Mouse (Mus musculus): ENCODE measurements around the gene Men1. TPM values are rescaled to one million over a fixed set of nuclear protein-coding genes. Genes with fewer than 3 reads are reported as not detected.
A peak's percentile ranks its signal among the peaks of the same experiment; 100 is the strongest.

The Men1 gene
- polyA plus RNA-seq, 1 experiment, result 38.5 TPM

DNA sequence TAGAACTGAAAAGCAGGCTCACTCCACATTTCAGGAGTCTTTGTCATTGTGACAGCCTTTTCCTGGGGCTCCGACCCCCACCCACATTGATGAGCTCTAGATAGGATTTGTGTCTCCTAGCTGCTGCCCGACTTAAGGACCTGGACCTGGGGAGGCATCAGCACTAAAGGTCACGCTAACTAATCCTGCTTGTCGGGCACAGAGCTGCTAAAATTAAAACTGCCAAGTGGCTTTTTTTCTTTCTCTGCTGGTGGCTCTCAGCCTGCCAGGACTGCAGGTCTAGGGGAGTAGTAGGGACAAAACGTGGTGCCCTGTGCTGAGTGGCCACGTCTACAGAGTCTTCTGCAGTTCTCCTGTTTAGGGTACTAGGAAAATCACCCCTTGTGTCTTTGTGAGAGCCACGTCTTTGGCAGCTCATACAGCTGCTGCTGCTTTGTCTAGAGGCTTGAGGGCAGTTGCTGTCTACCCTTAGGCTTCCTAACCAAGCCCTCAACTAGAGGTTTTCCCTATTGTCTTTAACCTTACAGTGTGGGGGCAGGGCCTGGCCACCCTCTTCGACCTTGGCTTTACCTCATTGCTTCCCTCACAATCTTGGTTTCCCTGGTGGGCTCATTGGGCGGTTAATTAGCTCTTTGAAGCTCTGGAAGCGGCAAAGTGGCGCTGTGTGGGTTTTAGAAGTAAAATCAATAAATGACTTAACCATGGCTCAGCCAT is 42.7 kb downstream of the Men1 start:
- Histone ChIP-seq H3K36me3 (ENCODE audit: control insufficient read depth, insufficient read depth, low read length) (peaks cover 57% of the 10 kb centered on the region), H3K4me3 (ENCODE audit: low read depth, low read length) (no peak overlapping the region), H3K27ac (ENCODE audit: insufficient read depth, low read depth, low read length) (no peak overlapping the region), H3K4me1 (ENCODE audit: control insufficient read depth, insufficient read depth, insufficient read length, low read length) (no peaks in the 10 kb centered on the region), H3K27me3 (ENCODE audit: control insufficient read depth, insufficient read depth, low read length) (no peaks in the 10 kb centered on the region)
- TF ChIP-seq POLR2A (IDR thresholded peaks at IDR 0.05; ENCODE audit: low read depth, low read length) (no peak), CTCF (IDR thresholded peaks at IDR 0.05; ENCODE audit: extremely low read depth, insufficient read length, insufficient replicate concordance, low read depth, low read length) (no peak)
- WGBS, result 80% methylated on average over 11 of the region's 11 CpGs

DNA sequence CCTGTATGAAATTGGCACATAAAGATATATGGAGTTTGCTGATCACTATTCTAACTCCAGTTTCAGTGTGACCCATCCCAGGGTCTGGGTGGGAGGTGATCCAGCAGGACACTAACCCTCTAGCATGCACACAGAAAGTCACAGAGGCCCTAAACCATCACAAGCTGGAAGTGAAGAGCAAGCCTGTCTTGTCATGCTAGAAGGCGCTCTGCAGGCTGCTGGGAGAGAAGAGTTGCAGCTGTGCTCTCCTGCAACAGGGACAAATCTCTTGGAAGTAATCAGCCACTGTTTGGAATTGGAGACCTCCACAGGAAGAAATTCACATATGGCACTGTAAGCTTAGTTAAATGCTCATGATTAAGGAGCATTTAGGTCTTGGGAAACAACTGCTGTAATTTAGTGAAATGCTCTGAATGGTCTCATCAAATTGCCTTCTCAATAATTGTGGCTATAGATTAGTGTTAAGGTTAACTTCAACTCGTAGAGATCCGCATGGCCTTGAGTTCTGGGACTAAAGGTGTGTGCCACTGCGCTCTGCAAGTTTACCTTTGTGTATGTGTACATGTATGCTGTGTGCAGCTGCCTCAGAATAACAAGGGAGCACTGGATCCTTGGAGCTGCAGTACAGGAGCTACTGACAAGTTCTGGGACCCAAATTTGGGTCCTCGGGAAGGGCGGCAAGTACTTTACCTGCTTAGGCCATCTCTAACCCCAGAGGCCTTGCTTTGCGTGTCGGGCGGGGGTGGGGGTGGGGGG is 45.8 kb downstream of the Men1 start:
- 93% methylated on average over 9 of the region's 9 CpGs for WGBS
- no peaks in the 10 kb centered on the region for H3K4me1 ChIP-seq (ENCODE audit: control insufficient read depth, insufficient read depth, insufficient read length, low read length)
- H3K27ac ChIP-seq (ENCODE audit: insufficient read depth, low read depth, low read length), result no peak overlapping the region
- H3K36me3 ChIP-seq (ENCODE audit: control insufficient read depth, insufficient read depth, low read length), result peaks cover 29% of the 10 kb centered on the region
- H3K27me3 ChIP-seq (ENCODE audit: control insufficient read depth, insufficient read depth, low read length), result no peaks in the 10 kb centered on the region
- no peak for TF ChIP-seq POLR2A (IDR thresholded peaks at IDR 0.05; ENCODE audit: low read depth, low read length)
- TF ChIP-seq CTCF (IDR thresholded peaks at IDR 0.05; ENCODE audit: extremely low read depth, insufficient read length, insufficient replicate concordance, low read depth, low read length), result no peak
- no peak overlapping the region for H3K4me3 ChIP-seq (ENCODE audit: low read depth, low read length)

DNA sequence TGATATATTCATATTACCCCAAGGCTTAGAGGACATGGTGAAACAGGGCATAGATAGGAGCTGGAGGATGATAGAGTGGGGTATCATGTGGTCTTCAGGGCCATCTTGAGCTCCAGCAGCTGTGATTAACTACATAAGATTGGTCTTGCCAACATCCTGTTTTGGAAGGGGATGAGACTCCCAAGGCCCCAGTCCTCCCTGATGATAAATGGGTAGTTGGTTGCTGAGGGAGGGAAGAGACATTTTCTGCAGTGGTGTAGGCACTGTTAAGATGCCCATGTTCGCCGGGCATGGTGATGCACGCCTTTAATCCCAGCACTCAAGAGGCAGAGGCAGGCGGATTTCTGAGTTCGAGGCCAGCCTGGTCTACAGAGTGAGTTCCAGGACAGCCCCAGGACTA is 46.5 kb downstream of the Men1 start:
- H3K36me3 ChIP-seq (ENCODE audit: control insufficient read depth, insufficient read depth, low read length), result peaks cover 22% of the 10 kb centered on the region
- no peak overlapping the region for H3K27ac ChIP-seq (ENCODE audit: insufficient read depth, low read depth, low read length)
- 91% methylated on average over 5 of the region's 5 CpGs for WGBS
- H3K4me3 ChIP-seq (ENCODE audit: low read depth, low read length), result no peak overlapping the region
- no peaks in the 10 kb centered on the region for H3K4me1 ChIP-seq (ENCODE audit: control insufficient read depth, insufficient read depth, insufficient read length, low read length)
- no peaks in the 10 kb centered on the region for H3K27me3 ChIP-seq (ENCODE audit: control insufficient read depth, insufficient read depth, low read length)
- no peak for TF ChIP-seq POLR2A (IDR thresholded peaks at IDR 0.05; ENCODE audit: low read depth, low read length)
- TF ChIP-seq CTCF (IDR thresholded peaks at IDR 0.05; ENCODE audit: extremely low read depth, insufficient read length, insufficient replicate concordance, low read depth, low read length), result no peak

DNA sequence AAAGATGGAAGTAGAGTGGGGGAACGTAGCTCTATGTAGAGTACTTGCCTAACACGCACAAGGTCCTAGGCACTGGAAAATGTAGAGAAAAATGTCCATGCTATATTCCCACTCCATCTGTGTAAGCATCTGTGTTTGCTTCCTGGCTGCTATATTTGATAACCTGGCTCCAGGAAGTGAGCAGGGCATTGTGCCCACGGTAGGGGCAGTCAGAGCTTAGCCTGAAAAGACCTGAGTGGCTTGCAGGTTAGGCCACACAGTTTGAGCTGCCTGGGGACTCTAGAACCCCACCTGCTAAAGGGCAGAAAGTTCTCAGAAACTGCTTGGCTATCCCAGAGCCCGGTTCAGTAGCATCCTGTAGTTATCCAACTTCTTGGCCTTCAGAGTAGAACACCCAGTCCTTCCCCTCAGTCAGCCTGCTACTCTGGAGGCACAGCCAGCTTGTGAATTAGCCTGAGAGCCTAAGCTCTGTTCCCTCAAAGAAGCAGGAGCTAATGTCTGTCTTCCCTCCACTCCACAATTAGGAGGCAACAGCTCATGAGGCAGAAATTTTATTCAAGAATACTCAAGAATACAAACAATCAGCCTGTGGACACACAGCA is 47.6 kb downstream of the Men1 start:
- no peak overlapping the region for H3K27ac ChIP-seq (ENCODE audit: insufficient read depth, low read depth, low read length)
- WGBS, result 50% methylated on average over 4 of the region's 4 CpGs
- no peak overlapping the region for H3K4me3 ChIP-seq (ENCODE audit: low read depth, low read length)
- no peaks in the 10 kb centered on the region for H3K27me3 ChIP-seq (ENCODE audit: control insufficient read depth, insufficient read depth, low read length)
- no peaks in the 10 kb centered on the region for H3K4me1 ChIP-seq (ENCODE audit: control insufficient read depth, insufficient read depth, insufficient read length, low read length)
- TF ChIP-seq CTCF (IDR thresholded peaks at IDR 0.05; ENCODE audit: extremely low read depth, insufficient read length, insufficient replicate concordance, low read depth, low read length) (no peak), POLR2A (IDR thresholded peaks at IDR 0.05; ENCODE audit: low read depth, low read length) (no peak)
- peaks cover 11% of the 10 kb centered on the region for H3K36me3 ChIP-seq (ENCODE audit: control insufficient read depth, insufficient read depth, low read length)

DNA sequence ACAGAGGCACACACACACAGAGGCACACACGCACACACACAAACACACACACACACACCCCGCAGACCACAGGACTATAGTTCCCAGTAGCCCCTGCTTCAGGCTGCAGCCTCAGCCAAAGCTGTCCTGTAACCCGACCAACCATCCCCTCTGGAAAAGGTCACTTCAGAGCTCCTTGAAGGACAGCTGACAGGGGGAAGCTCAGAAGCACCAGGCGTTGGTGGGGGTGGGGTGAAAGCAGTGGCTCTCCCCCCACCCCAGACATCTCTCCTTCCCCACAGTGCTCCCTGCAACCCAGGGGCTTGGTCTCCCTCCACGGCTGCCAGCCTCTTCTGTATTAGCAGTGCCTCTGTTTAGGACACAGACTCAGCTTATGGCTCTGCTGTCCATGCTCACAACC is 48.7 kb downstream of the Men1 start:
- Histone ChIP-seq H3K27ac (ENCODE audit: insufficient read depth, low read depth, low read length) (no peak overlapping the region), H3K27me3 (ENCODE audit: control insufficient read depth, insufficient read depth, low read length) (no peaks in the 10 kb centered on the region), H3K4me1 (ENCODE audit: control insufficient read depth, insufficient read depth, insufficient read length, low read length) (no peaks in the 10 kb centered on the region), H3K36me3 (ENCODE audit: control insufficient read depth, insufficient read depth, low read length) (0 out of 2 replicates have a peak, but pooled peaks cover 2% of the 10 kb centered on the region), H3K4me3 (ENCODE audit: low read depth, low read length) (no peak overlapping the region)
- TF ChIP-seq POLR2A (IDR thresholded peaks at IDR 0.05; ENCODE audit: low read depth, low read length), result no peak
- TF ChIP-seq CTCF (IDR thresholded peaks at IDR 0.05; ENCODE audit: extremely low read depth, insufficient read length, insufficient replicate concordance, low read depth, low read length), result no peak
- WGBS, result 48% methylated on average over 5 of the region's 5 CpGs

DNA sequence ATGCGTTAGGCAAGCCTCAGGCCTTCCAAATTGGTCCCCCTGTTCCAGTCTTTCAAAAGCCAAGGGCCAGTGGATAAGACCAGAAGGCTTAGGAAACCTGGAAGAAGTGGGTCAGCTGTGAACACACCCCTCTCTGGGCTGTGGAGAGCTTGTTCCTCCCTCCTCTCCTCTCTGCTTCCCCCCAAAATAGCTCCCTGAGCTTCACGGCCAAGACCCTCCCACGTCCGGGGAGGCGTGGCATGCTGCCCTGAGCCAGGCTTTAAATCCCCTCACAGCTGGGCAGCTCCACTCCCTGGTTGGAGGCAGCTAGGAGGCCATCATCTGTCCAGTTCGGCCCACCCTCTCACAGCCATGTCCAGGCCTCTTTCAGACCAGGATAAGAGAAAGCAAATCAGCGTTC is 49.3 kb downstream of the Men1 start, which contains the start of gene Pygm:
Gene Pygm (plus strand): TSS at position 272 of the 400 bp plus-strand sequence.
- 49% methylated on average over 7 of the region's 7 CpGs for WGBS
- no peaks in the 10 kb centered on the region for H3K27me3 ChIP-seq (ENCODE audit: control insufficient read depth, insufficient read depth, low read length)
- 0 out of 2 replicates have a peak, but pooled peaks cover 2% of the 10 kb centered on the region for H3K36me3 ChIP-seq (ENCODE audit: control insufficient read depth, insufficient read depth, low read length)
- peaks cover under 1% of the 10 kb centered on the region; the same call in 1 of the 2 replicates for H3K4me1 ChIP-seq (ENCODE audit: control insufficient read depth, insufficient read depth, insufficient read length, low read length)
- no peak within 1 kb of the TSS; the same call in 1 of the 2 replicates for H3K27ac ChIP-seq (ENCODE audit: insufficient read depth, low read depth, low read length)
- no peak for TF ChIP-seq CTCF (IDR thresholded peaks at IDR 0.05; ENCODE audit: extremely low read depth, insufficient read length, insufficient replicate concordance, low read depth, low read length)
- TF ChIP-seq POLR2A (IDR thresholded peaks at IDR 0.05; ENCODE audit: low read depth, low read length), result 0 out of 2 replicates have a peak, but pooled peaks have one; percentile 9
- peak within 1 kb of the TSS; percentile 31 for H3K4me3 ChIP-seq (ENCODE audit: low read depth, low read length)

DNA sequence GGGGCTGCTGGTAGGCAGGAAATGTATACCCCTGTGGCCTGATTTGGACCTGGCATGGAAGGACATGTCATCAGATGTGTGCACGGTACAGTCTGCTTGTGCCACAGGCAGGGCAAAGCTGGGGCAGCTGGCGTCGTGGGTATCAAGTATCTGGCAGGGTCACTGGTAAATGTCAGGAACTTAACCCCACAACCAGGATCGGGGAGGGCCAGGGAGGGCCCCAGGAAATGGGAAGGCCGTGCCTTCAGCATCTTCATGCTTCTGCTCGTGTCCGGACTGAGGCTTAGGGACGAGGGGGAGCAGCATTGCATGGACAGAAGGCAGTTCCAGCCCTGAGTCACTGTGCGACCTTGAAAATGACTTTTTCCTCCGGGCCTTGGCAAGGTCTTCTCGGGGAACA is 50.2 kb downstream of the Men1 start:
- H3K4me3 ChIP-seq (ENCODE audit: low read depth, low read length), result peak overlapping the region; percentile 14
- no peaks in the 10 kb centered on the region for H3K27me3 ChIP-seq (ENCODE audit: control insufficient read depth, insufficient read depth, low read length)
- WGBS, result 75% methylated on average over 11 of the region's 11 CpGs
- TF ChIP-seq CTCF (IDR thresholded peaks at IDR 0.05; ENCODE audit: extremely low read depth, insufficient read length, insufficient replicate concordance, low read depth, low read length), result no peak
- no peak for TF ChIP-seq POLR2A (IDR thresholded peaks at IDR 0.05; ENCODE audit: low read depth, low read length)
- H3K36me3 ChIP-seq (ENCODE audit: control insufficient read depth, insufficient read depth, low read length), result no peaks in the 10 kb centered on the region
- no peak overlapping the region; the same call in 1 of the 2 replicates for H3K27ac ChIP-seq (ENCODE audit: insufficient read depth, low read depth, low read length)
- peaks cover 9% of the 10 kb centered on the region for H3K4me1 ChIP-seq (ENCODE audit: control insufficient read depth, insufficient read depth, insufficient read length, low read length)
